Mouse (Mus musculus) lung, adult 2 months (tissue): ENCODE measurements around the gene Plekha4. TPM values are rescaled to one million over a fixed set of nuclear protein-coding genes. Genes with fewer than 3 reads are reported as not detected.

ENCODE experiments used
- DNase-seq: peaks from one replicate; pipeline ENCODE4 v3.0.0; 2022
- H3K4me1 ChIP-seq: fragments of 200-500 bp; 2 replicates; pipeline ENCODE4 v1.6.1; 2011; ENCODE audit warnings: low read length; ENCODE audit not compliant: control insufficient read depth, insufficient read depth
- H3K4me3 ChIP-seq: fragments of 200-500 bp; replicated peaks from 2 replicates; pipeline ENCODE3; 2011; ENCODE audit warnings: low read depth, mild to moderate bottlenecking, control low read depth, low read length; ENCODE audit errors: extremely low read depth
- CTCF ChIP-seq: fragments of 200-500 bp; IDR thresholded peaks from 2 replicates; pipeline ENCODE4 v1.5.1; 2011; ENCODE audit warnings: mild to moderate bottlenecking, low read length, control low read depth; ENCODE audit not compliant: insufficient read depth
- POLR2A ChIP-seq: fragments of 200-500 bp; IDR thresholded peaks from 2 replicates; pipeline ENCODE4 v1.6.1; 2011; ENCODE audit warnings: low read depth, mild to moderate bottlenecking, control low read depth, low read length, borderline replicate concordance; ENCODE audit errors: extremely low read depth
- WGBS: fragments of 180-500 bp; shearing (Covaris S2); methylation state at CpG from one replicate; pipeline ENCODE4 v1.1.7; 2018; 5-methylcytosine and 5-hydroxymethylcytosine counted together
- polyA plus RNA-seq: library from polyadenylated mRNA; depleted of rRNA; stranded (reverse); fragments of >200 nt; gene quantifications from 2 replicates; pipeline ENCODE4 v1.2.3, GENCODE M21; 2012

Gene Plekha4
- polyA plus RNA-seq, 1 experiment, result 13.1 TPM

GRCm38 (mm10) chr7:45487861-45488292, 38.3 kb upstream of the Plekha4 start:
- H3K4me3 ChIP-seq, result no peak overlapping the region

GRCm38 (mm10) chr7:45488293-45489204, 37.6 kb upstream of the Plekha4 start, which contains the start of gene Dhdh:
Gene Dhdh, minus strand, starts transcription at chr7:45488805.
- whole genome bisulfite sequencing, result 13% methylated on average over 38 of the region's 38 CpGs
- peak within 1 kb of the TSS; percentile 84 for H3K4me3 ChIP-seq
- DNase-seq, result peak; percentile 66
- TF ChIP-seq CTCF, result no peak
- TF ChIP-seq POLR2A, result peak; percentile 79; the same call in 1 of the 2 replicates
- peaks cover 3% of the 10 kb centered on the region; the same call in 1 of the 2 replicates for H3K4me1 ChIP-seq

More at GRCm38 (mm10) chr7:45487861-45488292, 38.3 kb upstream of the Plekha4 start:
- WGBS, result 61% methylated on average over 11 of the region's 11 CpGs
- TF ChIP-seq CTCF (no peak), POLR2A (no peak)
- no peak for DNase-seq
- peaks cover 3% of the 10 kb centered on the region; the same call in 1 of the 2 replicates for H3K4me1 ChIP-seq

- no peak for DNase-seq
- Histone ChIP-seq H3K4me1 (peaks cover 3% of the 10 kb centered on the region; the same call in 1 of the 2 replicates), H3K4me3 (no peak overlapping the region)
- 83% methylated on average over 7 of the region's 7 CpGs for WGBS
- TF ChIP-seq POLR2A (no peak), CTCF (no peak)
Observed at GRCm38 (mm10) chr7:45489578-45489977, 36.6 kb upstream of the Plekha4 start.

- 43% methylated on average over 9 of the region's 9 CpGs for WGBS
- no peak overlapping the region for H3K4me3 ChIP-seq
- peaks cover 3% of the 10 kb centered on the region; the same call in 1 of the 2 replicates for H3K4me1 ChIP-seq
- DNase-seq, result no peak
- TF ChIP-seq CTCF (no peak), POLR2A (no peak)
Observed at GRCm38 (mm10) chr7:45490822-45491221, 35.3 kb upstream of the Plekha4 start.

- peak; percentile 35; the same call in 1 of the 2 replicates for TF ChIP-seq POLR2A
- no peak for TF ChIP-seq CTCF
- WGBS, result 8% methylated on average over 3 of the region's 3 CpGs
- Histone ChIP-seq H3K4me3 (no peak overlapping the region), H3K4me1 (peaks cover 3% of the 10 kb centered on the region; the same call in 1 of the 2 replicates)
- peak; percentile 30 for DNase-seq
Observed at GRCm38 (mm10) chr7:45491264-45491663, 34.9 kb upstream of the Plekha4 start.

- H3K4me1 ChIP-seq, result peaks cover 3% of the 10 kb centered on the region; the same call in 1 of the 2 replicates
- DNase-seq, result no peak
- TF ChIP-seq CTCF (no peak), POLR2A (no peak)
- H3K4me3 ChIP-seq, result no peak overlapping the region
- 92% methylated on average over 8 of the region's 8 CpGs for WGBS
Observed at GRCm38 (mm10) chr7:45492225-45492844, 33.8 kb upstream of the Plekha4 start.

- TF ChIP-seq CTCF (no peak), POLR2A (no peak)
- WGBS, result 68% methylated on average over 5 of the region's 5 CpGs
- DNase-seq, result no peak
- Histone ChIP-seq H3K4me3 (no peak overlapping the region), H3K4me1 (peaks cover 3% of the 10 kb centered on the region; the same call in 1 of the 2 replicates)
Observed at GRCm38 (mm10) chr7:45492951-45493350, 33.2 kb upstream of the Plekha4 start.

GRCm38 (mm10) chr7:45494548-45494947, 31.6 kb upstream of the Plekha4 start:
- H3K4me3 ChIP-seq, result no peak overlapping the region
- no peak for TF ChIP-seq POLR2A
- TF ChIP-seq CTCF, result no peak
- DNase-seq, result no peak
- WGBS, result 83% methylated on average over 9 of the region's 9 CpGs
- peaks cover 3% of the 10 kb centered on the region; the same call in 1 of the 2 replicates for H3K4me1 ChIP-seq

- 95% methylated on average over 6 of the region's 6 CpGs for WGBS
Observed at GRCm38 (mm10) chr7:45498427-45498826, 27.7 kb upstream of the Plekha4 start.

More at GRCm38 (mm10) chr7:45498427-45498826, 27.7 kb upstream of the Plekha4 start:
- TF ChIP-seq CTCF, result no peak
- TF ChIP-seq POLR2A, result no peak
- no peak overlapping the region for H3K4me3 ChIP-seq
- DNase-seq, result no peak
- no peaks in the 10 kb centered on the region for H3K4me1 ChIP-seq
